Comparison of ENCODE assay signal across 26 mouse cellular contexts in genomic region chr10:125899504-125899903, GRCm38 (mm10).
"Had no signal": no experiment of that assay in that cellular context is flagged by ENCODE, and none has a peak within 500 bp of the region (broad histone marks: within the 10 kb centered on the region; RNA-seq: fewer than 3 reads in every experiment).

No protein-coding gene starts in this region.

- H3K27me3 ChIP-seq: hindbrain, embryonic 12.5 days; intestine, embryonic 15.5 days; liver, embryonic 12.5 days had no signal

- H3K4me1 ChIP-seq: heart, embryonic 10.5 days; heart, embryonic 12.5 days; hindbrain, embryonic 12.5 days; intestine, embryonic 15.5 days; limb, embryonic 12.5 days; liver, embryonic 12.5 days had no signal

- H3K27ac ChIP-seq: gastrocnemius, adult 2 months; heart, embryonic 10.5 days; hindbrain, embryonic 10.5 days; hindbrain, embryonic 12.5 days; hindbrain, embryonic 14.5 days; intestine, embryonic 15.5 days; layer of hippocampus, adult 2 months; left cerebral cortex, adult 2 months; limb, embryonic 10.5 days; limb, embryonic 12.5 days; liver, embryonic 12.5 days; liver, embryonic 14.5 days had no signal

- H3K9me3 ChIP-seq: heart, embryonic 10.5 days; hindbrain, embryonic 10.5 days; hindbrain, embryonic 12.5 days; intestine, embryonic 15.5 days; limb, embryonic 10.5 days; liver, embryonic 12.5 days had no signal

- DNase-seq: gastrocnemius, adult 2 months; gastrocnemius, postnatal 10 days; gastrocnemius, postnatal 25 days; heart, adult 18-20 months; heart, postnatal 10 days; heart, postnatal 4 days; kidney, adult 18-20 months; kidney, adult 8-10 months; kidney, postnatal 10 days; kidney, postnatal 25 days; kidney, postnatal 4 days had no signal

- ATAC-seq: hindbrain, embryonic 16.5 days; inflammation-experienced regulatory T-cells, adult 6 months; intestine, embryonic 15.5 days; intestine, postnatal 0 days; liver, embryonic 12.5 days had no signal

- H3K4me2 ChIP-seq: heart, embryonic 12.5 days; hindbrain, embryonic 12.5 days; hindbrain, embryonic 14.5 days; intestine, embryonic 15.5 days; limb, embryonic 12.5 days; liver, embryonic 12.5 days had no signal

- H3K9ac ChIP-seq: heart, embryonic 12.5 days; hindbrain, embryonic 12.5 days; hindbrain, embryonic 14.5 days; intestine, embryonic 15.5 days; limb, embryonic 12.5 days; liver, embryonic 12.5 days; liver, embryonic 14.5 days had no signal

- H3K4me3 ChIP-seq: gastrocnemius, adult 2 months; heart, embryonic 10.5 days; heart, embryonic 12.5 days; hindbrain, embryonic 10.5 days; hindbrain, embryonic 12.5 days; intestine, embryonic 15.5 days; layer of hippocampus, adult 2 months; left cerebral cortex, adult 2 months; limb, embryonic 10.5 days; limb, embryonic 12.5 days; liver, embryonic 12.5 days had no signal

- H3K36me3 ChIP-seq: heart, embryonic 10.5 days; heart, embryonic 12.5 days; hindbrain, embryonic 10.5 days; hindbrain, embryonic 12.5 days; intestine, embryonic 15.5 days; limb, embryonic 10.5 days; limb, embryonic 12.5 days; liver, embryonic 12.5 days had no signal
